Mouse (Mus musculus) ovary, adult 18-20 months (tissue): ENCODE results near the gene Nelfcd.

ENCODE experiments used
- DNase-seq: peaks from one replicate; pipeline ENCODE4 v3.0.0; 2022; ENCODE audit warnings: low spot score, mixed read lengths

Gene Nelfcd

DNA sequence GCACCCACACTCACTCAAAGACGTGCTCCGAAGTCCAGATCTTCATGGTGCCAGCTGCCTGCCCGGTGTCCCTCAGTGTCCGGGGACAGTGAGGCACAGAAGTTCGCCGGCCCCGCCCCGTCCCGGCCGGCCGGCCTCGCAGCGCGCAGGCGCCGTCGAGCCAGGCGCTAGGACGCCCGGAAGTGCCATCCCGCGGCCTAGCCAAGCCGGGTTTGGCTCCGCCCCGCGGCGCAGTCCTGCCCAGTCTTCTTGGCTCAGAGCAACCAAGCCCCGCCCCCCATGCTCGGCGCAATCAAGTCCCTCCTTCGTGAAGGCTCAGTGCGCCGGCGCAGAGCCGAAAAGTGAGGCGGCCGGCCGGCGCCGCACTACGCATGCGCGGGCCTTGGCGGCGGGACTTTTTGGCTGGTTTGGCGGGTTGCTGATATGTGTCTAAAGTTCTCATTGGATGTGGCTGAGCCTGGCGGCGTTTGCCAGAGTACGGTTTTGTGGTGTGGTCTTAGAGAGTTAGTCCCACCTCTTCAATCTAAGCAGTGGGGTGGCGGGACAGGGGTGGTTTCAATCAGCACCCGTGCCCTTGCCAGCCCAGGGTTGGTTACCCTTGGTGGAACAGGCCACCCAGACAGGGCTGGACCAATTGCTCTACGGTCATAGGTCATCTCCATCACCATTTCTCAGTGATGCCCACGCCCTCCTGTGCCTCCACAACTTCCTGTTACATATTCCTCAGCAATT, 57.4 kb downstream of the Nelfcd start, which contains the start of gene Prelid3b:
Gene Prelid3b, minus strand, starts transcription at position 264 of the 732 bp plus-strand sequence.
- peak; percentile 99 for DNase-seq

GRCm38 (mm10) chr2:174473550-174473927, 57.9 kb downstream of the Nelfcd start:
- DNase-seq: no peak
